Mouse (Mus musculus) erythroblast, embryonic 14.5 days (primary cell): Measurements from ENCODE around the gene Dgat2. TPM values are rescaled to one million over a fixed set of nuclear protein-coding genes. Genes with fewer than 3 reads are reported as not detected.

Source experiments
- H3K27me3 ChIP-seq: 2 replicates; pipeline ENCODE4 v1.6.1; 2012; ENCODE audit warnings: inconsistent platforms; ENCODE audit not compliant: control insufficient read depth
- H3K36me3 ChIP-seq: 2 replicates; pipeline ENCODE4 v1.6.1; 2012; ENCODE audit warnings: mild to moderate bottlenecking, inconsistent platforms; ENCODE audit not compliant: control insufficient read depth
- H3K4me1 ChIP-seq: 2 replicates; pipeline ENCODE4 v1.6.1; 2012; ENCODE audit warnings: inconsistent platforms; ENCODE audit not compliant: control insufficient read depth
- H3K4me3 ChIP-seq: replicated peaks from 2 replicates; pipeline ENCODE3; 2012; ENCODE audit warnings: moderate library complexity, mild to moderate bottlenecking, inconsistent platforms
- H3K9me3 ChIP-seq: 2 replicates; pipeline ENCODE4 v1.6.1; 2012; ENCODE audit warnings: low read length, inconsistent platforms, mixed read lengths; ENCODE audit not compliant: control insufficient read depth
- GATA1 ChIP-seq: IDR thresholded peaks from 2 replicates; pipeline ENCODE4 v1.6.1; 2012; ENCODE audit warnings: low read length, inconsistent platforms, mixed read lengths
- TAL1 ChIP-seq: IDR thresholded peaks from 3 replicates; pipeline ENCODE4 v1.6.1; 2012; ENCODE audit warnings: low read length, inconsistent platforms, mixed read lengths
- polyA plus RNA-seq: library from polyadenylated mRNA; stranded (reverse); fragments of >175 nt; gene quantifications from 2 replicates; pipeline ENCODE4 v1.2.3, GENCODE M21; 2012

The Dgat2 gene
- polyA plus RNA-seq, 1 experiment: 0.21 TPM

DNA sequence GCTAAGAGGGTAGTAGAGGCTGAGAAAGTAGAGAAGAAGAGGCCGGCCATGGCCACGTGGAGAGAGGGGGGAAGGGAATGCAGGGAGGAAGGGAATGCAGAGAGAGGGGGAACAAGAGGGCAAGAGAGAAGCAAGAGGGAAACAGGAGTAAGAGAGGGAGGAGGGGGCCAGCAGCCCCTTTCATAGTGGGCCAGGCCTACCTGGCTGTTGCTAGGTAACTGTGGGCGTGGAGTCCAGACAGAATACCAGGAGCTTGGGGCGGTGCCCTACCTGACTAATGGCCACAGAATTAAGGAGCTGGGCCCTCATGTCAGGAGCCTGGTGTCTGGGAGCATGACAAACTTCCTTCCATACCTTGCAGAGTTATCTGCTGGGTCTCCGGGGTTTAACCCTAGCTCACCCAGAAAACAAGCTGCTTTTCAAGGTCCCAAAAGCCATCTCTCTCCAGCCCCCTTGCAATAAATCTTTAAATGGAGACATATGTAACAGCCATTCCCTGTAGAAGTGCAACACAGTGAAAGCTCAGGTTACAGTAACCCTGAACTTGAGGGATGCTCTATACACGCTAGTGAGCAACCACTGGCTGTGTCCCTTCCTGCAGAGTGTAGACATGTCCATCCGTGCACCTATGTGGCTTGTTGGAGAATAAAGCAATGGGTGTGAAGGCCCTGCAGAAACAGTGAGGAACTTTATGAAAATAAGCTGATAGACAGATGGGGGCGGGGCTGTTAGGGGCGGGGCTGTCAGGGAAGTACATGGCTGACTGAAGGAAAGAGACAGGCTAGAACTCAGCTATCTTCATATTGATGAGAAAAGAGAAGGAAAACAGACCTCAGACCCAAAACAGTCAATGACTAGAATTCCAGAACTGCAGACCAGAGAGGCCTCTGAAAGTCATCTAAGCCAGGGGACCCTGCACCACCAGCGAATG is 54.2 kb downstream of the Dgat2 start:
- TF ChIP-seq GATA1 (no peak), TAL1 (no peak)
- peaks cover 9% of the 10 kb centered on the region for H3K36me3 ChIP-seq
- peaks cover 14% of the 10 kb centered on the region for H3K4me1 ChIP-seq
- H3K4me3 ChIP-seq: no peak overlapping the region
- peaks cover 10% of the 10 kb centered on the region for H3K9me3 ChIP-seq
- no peaks in the 10 kb centered on the region for H3K27me3 ChIP-seq

DNA sequence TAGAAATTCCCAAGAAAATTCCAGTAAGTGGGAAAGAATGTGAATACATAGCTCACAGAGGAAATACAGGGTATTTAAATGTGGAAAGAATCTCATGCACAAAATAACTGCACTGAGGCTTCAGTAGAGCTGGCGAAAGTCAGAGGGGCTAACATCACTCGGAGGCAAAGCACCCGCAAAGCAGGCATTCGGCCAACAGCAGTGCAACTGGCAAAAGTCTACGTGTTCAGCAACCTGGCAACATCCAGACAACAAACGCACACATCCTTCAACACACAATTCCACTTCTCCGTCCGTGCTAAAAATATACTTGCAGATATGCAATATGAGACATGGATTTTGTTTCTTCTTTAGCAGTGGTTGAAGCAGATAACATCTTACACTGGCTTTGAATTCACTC is 56.5 kb downstream of the Dgat2 start:
- TF ChIP-seq TAL1 (no peak), GATA1 (no peak)
- H3K4me1 ChIP-seq: peaks cover 14% of the 10 kb centered on the region

DNA sequence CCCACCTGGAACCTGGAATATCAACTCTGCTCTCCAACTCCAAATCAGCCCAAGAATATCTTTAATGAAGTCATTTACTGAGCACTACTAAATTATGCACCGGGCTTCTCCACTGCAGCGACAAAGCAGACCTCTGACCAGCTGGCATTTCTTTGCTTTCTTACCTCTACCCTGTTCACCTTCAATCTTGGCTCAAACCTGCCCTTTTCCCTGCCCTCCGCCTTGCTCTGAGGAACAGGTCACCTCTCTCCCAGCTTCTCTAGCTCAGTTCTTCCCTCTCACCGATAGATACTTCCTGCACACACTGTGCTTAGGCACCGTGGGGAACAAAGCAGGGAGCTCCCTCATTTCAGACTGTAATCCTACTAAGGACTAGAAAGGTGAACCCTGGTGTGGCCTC is 59.9 kb downstream of the Dgat2 start:
- TF ChIP-seq GATA1 (no peak), TAL1 (no peak)

More for the DNA sequence above, 56.5 kb downstream of the Dgat2 start:
- H3K27me3 ChIP-seq: no peaks in the 10 kb centered on the region
- H3K4me3 ChIP-seq: no peak overlapping the region
- peaks cover 9% of the 10 kb centered on the region for H3K36me3 ChIP-seq
- H3K9me3 ChIP-seq: peaks cover 10% of the 10 kb centered on the region

DNA sequence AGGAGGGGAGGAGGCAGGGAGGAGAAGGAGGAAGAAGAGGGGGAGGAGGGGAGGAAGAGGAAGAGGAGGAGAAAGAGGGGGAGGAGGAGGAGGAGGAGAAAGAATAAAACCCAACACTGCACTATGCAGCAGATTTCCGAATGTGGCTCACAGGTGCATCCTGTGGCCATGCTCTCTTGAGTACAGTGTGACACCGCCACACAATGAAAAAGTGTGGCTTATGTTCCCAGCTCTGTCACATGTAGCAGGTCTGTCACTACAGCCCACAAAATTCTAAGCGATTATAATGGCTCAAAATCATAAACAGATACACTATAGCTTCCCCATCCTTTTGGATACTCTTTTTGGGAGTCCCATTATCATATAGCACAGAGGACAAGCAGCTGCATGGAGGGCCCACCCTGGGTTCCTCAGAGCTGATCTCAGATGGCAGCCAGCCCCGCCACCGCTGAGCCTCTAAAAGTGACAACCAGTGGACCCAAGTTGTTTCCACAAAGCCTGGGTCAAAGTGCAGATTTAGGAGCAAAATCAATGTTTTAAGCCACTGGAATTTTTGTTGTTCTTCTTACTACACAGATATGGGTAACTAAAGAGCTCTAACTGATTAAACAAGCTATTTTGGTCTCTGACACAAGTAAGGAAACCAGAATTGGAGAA is 61.5 kb downstream of the Dgat2 start:
- TF ChIP-seq GATA1 (no peak), TAL1 (no peak)
- H3K9me3 ChIP-seq: peaks cover 10% of the 10 kb centered on the region
- H3K27me3 ChIP-seq: no peaks in the 10 kb centered on the region
- H3K4me1 ChIP-seq: peaks cover 3% of the 10 kb centered on the region
- peaks cover 11% of the 10 kb centered on the region for H3K36me3 ChIP-seq
- no peak overlapping the region for H3K4me3 ChIP-seq

More for the DNA sequence above, 59.9 kb downstream of the Dgat2 start:
- Histone ChIP-seq H3K4me3 (no peak overlapping the region), H3K9me3 (peaks cover 10% of the 10 kb centered on the region), H3K27me3 (no peaks in the 10 kb centered on the region), H3K4me1 (peaks cover 3% of the 10 kb centered on the region), H3K36me3 (peaks cover 9% of the 10 kb centered on the region)

DNA sequence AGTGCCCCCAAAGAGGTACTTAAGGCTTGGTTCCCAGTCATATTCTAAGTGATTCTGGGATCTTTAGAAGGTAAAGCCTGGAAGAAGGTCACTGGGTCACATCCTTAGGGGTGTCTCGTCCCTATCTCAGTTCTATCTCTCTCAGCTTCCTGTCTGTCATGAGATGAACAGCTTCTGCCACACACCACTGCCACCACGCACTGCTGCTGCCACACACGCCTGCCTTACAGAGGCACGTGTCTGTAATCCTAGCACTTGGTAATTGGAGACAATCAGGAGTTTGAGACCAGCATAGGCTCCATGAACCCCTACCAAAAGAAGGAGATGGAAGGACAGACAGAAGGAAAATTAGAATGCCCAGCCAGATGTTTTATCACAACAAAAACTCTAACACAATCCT is 62.4 kb downstream of the Dgat2 start:
- peaks cover 17% of the 10 kb centered on the region for H3K36me3 ChIP-seq
- H3K9me3 ChIP-seq: peaks cover 10% of the 10 kb centered on the region
- no peak for TF ChIP-seq TAL1
- no peak for TF ChIP-seq GATA1

DNA sequence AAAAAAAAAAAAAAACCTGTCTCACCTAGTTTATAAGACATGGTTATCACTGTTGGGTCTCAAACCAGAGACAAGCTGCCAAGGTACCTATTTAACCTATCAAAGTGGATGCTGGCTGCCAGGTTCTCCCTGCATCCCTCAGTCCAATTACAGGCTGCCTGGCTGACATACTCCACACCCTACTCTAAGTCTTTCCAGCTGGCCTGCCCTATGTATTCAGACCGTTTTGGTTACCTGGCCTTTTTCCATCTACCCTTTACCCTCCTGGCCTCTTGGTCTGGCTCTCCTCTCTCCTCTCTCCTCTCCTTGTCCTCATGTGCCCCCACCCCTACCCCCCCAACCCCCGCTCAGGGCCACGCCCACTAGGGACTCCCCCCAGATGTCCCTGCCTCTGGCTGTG is 65.7 kb downstream of the Dgat2 start:
- no peak for TF ChIP-seq GATA1
- TF ChIP-seq TAL1: no peak
- peaks cover 18% of the 10 kb centered on the region for H3K36me3 ChIP-seq
- H3K27me3 ChIP-seq: no peaks in the 10 kb centered on the region
- H3K9me3 ChIP-seq: no peaks in the 10 kb centered on the region
- peaks cover 3% of the 10 kb centered on the region for H3K4me1 ChIP-seq
- no peak overlapping the region for H3K4me3 ChIP-seq

More for the DNA sequence above, 62.4 kb downstream of the Dgat2 start:
- no peaks in the 10 kb centered on the region for H3K27me3 ChIP-seq
- peaks cover 3% of the 10 kb centered on the region for H3K4me1 ChIP-seq
- no peak overlapping the region for H3K4me3 ChIP-seq

DNA sequence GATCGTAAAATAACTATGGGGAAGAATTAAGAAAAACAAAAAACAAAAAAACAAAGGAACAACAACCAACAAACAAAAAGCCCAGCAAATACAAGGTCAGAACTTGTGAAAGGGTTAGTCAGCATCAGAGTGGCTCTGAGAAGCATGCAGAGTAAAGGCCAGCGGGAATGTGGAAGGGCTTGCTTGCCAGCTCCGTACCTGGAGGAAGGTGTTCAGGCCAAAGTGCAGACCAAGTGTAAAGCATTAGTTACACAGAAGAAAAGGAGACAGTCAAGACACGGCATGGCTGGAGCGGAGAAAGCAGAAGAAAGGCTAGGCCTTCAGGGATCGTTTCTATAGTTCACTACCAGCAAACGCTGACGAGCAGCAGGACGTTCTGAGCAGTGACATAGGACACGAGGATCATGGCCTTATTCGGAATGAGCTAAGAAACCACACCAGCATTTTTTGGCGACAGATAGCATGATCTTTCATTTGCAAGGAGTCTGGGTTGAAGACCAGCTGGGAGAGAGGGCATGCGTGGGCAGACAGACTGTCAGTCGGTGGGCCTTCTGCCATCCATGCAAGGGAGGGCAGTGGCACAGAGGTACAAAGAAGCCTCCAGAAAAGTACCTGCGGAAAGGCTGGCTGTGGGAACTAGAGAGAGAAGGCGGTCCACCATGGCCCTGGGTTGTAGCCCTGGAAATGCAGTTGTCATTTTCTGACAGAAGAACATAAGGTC is 68.4 kb downstream of the Dgat2 start:
- TF ChIP-seq GATA1 (no peak), TAL1 (no peak)
- peaks cover 21% of the 10 kb centered on the region for H3K36me3 ChIP-seq
- H3K4me1 ChIP-seq: peaks cover 1% of the 10 kb centered on the region; the same call in 1 of the 2 replicates

DNA sequence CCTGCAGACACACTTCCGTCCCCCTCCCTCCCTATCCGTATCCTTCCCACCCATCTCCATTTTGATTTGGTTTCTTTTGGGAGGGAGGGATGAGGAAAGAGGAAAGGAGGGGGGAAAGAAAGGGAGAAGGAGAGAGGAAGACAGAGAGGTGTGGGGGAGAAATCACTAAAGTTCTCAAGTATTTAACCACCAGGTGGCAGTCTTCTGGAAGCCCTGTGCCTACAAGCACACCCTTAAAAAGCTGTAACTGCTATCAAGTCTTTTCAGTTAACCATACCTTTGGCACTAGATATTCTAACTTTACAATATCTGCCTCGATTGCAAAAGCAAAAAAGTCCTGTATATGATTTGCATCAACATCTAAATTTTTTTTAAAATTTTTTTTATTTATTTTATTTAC is 75.0 kb downstream of the Dgat2 start:
- Histone ChIP-seq H3K4me3 (no peak overlapping the region), H3K9me3 (no peaks in the 10 kb centered on the region), H3K27me3 (no peaks in the 10 kb centered on the region), H3K36me3 (peaks cover 9% of the 10 kb centered on the region), H3K4me1 (no peaks in the 10 kb centered on the region)
- TF ChIP-seq TAL1 (no peak), GATA1 (no peak)

More for the DNA sequence above, 68.4 kb downstream of the Dgat2 start:
- no peaks in the 10 kb centered on the region for H3K9me3 ChIP-seq
- H3K27me3 ChIP-seq: no peaks in the 10 kb centered on the region
- no peak overlapping the region for H3K4me3 ChIP-seq
